Mouse (Mus musculus): ENCODE data around the gene Slc15a2.

DNA sequence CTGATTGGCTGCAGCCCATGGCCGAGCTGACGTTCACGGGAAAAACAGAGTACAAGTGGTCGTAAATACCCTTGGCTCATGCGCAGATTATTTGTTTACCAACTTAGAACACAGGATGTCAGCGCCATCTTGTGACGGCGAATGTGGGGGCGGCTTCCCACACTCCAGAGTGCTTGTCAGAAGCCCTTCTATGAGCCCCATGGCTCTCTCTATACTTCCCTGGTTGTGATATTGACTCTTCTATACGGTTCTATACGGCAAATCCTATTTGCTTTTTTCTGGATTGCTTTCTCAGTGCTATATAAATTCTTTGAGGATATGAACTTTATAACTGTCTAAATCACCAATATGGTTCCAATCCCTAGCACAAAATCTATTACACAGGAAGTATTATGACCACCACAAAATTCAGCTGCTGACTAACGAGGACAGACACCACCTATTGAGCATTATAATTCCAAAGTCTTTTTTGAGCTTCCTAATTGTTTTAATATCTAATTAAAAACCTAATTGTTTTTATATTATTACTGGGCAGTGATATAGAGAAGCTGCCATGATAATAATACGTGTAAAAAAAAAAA is 14.5 kb downstream of the Slc15a2 start:
- TF ChIP-seq CTCF (IDR thresholded peaks at IDR 0.05; ENCODE audit: low read depth) = no peak
- no peak for TF ChIP-seq EP300 (IDR thresholded peaks at IDR 0.05; ENCODE audit: low read depth)

All from heart, postnatal 0 days (tissue).